Mouse (Mus musculus) small intestine, adult 2 months (tissue): Measurements from ENCODE around the gene Olfr281. TPM values are rescaled to one million over a fixed set of nuclear protein-coding genes. Genes with fewer than 3 reads are reported as not detected.
"Not testable (repeated sequence)": the region's sequence is repeated elsewhere in the genome, so short reads cannot be mapped to it uniquely, and the experiment has no call there.

Source experiments
- H3K27ac ChIP-seq: fragments of 200-500 bp; 2 replicates; pipeline ENCODE4 v1.5.1; 2012; ENCODE audit warnings: low read depth, low read length, control low read depth, inconsistent platforms; ENCODE audit not compliant: insufficient read depth
- H3K27me3 ChIP-seq: fragments of 200-500 bp; 2 replicates; pipeline ENCODE4 v1.6.1; 2012; ENCODE audit warnings: mild to moderate bottlenecking, moderate library complexity, low read length, inconsistent platforms; ENCODE audit not compliant: control insufficient read depth, insufficient read depth
- H3K36me3 ChIP-seq: fragments of 200-500 bp; 2 replicates; pipeline ENCODE4 v1.6.1; 2012; ENCODE audit warnings: mild to moderate bottlenecking, low read length, control low read depth, inconsistent platforms; ENCODE audit not compliant: control insufficient read depth, insufficient read depth
- H3K4me1 ChIP-seq: fragments of 200-500 bp; 2 replicates; pipeline ENCODE4 v1.6.1; 2012; ENCODE audit warnings: low read length, inconsistent platforms, mixed read lengths; ENCODE audit not compliant: control insufficient read depth, insufficient read depth, insufficient read length
- H3K4me3 ChIP-seq: fragments of 200-500 bp; 2 replicates; pipeline ENCODE4 v1.5.1; 2012; ENCODE audit warnings: low read depth, mild to moderate bottlenecking, control low read depth, inconsistent platforms, low read length, moderate library complexity
- CTCF ChIP-seq: fragments of 200-500 bp; IDR thresholded peaks from 2 replicates; pipeline ENCODE4 v1.5.1; 2012; ENCODE audit warnings: low read depth, mild to moderate bottlenecking, control low read depth, inconsistent platforms, low read length, moderate library complexity, mixed read lengths; ENCODE audit not compliant: insufficient replicate concordance, insufficient read length; ENCODE audit errors: extremely low read depth
- POLR2A ChIP-seq: fragments of 200-500 bp; IDR thresholded peaks from 2 replicates; pipeline ENCODE4 v1.6.1; 2012; ENCODE audit warnings: low read depth, mild to moderate bottlenecking, control low read depth, inconsistent platforms, low read length, moderate library complexity
- WGBS: fragments of 180-500 bp; shearing (Covaris S2); methylation state at CpG from one replicate; pipeline ENCODE4 v1.1.7; 2018; 5-methylcytosine and 5-hydroxymethylcytosine counted together
- polyA plus RNA-seq: library from polyadenylated mRNA; depleted of rRNA; stranded (reverse); fragments of >200 nt; gene quantifications from 2 replicates; pipeline ENCODE4 v1.2.3, GENCODE M21; 2012

Gene Olfr281
- polyA plus RNA-seq, 1 experiment, result not detected

DNA sequence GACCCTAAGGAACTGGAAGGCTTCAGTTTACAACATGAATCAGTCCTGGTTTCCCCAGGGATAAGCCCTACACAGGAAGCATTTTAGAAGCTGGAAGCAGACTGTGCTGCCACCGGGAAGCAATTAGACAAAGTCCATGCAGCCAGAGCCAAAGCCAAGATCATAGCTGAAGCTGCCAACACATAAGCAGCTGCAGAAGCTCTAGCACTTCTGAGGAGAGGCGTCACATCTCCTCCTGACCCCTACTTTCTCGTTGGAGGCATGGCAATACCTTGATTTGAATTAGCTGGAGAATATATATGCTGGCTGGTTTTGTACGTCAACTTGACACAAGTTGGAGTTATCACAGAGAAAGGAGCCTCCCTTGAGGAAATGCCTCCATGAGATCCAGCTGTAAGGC, 31.5 kb upstream of the Olfr281 start:
- no peaks in the 10 kb centered on the region for H3K27me3 ChIP-seq
- no peak overlapping the region for H3K4me3 ChIP-seq
- H3K36me3 ChIP-seq, result no peaks in the 10 kb centered on the region
- H3K4me1 ChIP-seq, result no peaks in the 10 kb centered on the region
- H3K27ac ChIP-seq, result no peak overlapping the region
- WGBS, result 26% methylated on average over 4 of the region's 4 CpGs
- no peak for TF ChIP-seq POLR2A
- TF ChIP-seq CTCF, result no peak

DNA sequence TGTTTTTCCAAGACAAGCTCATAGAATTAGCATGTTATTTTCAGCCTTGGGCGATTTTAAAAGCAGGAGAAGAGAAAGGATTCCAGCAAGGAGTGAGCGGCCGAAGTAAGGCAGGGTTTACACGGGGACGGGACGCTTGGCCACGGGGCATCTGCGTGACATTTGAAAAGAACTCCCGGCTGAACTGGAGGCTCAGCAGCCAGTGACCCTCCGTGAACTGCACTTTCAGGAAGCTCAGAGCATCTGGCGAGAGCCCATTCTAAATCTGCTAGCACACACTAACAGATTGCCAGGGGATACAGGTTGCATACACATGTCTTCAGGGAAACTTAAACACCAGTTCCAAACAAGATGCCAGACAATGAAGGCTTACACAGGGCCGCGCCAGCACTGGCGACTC, 28.1 kb upstream of the Olfr281 start:
- Histone ChIP-seq H3K27me3 (no peaks in the 10 kb centered on the region), H3K4me1 (no peaks in the 10 kb centered on the region), H3K36me3 (no peaks in the 10 kb centered on the region), H3K4me3 (no peak overlapping the region), H3K27ac (no peak overlapping the region)
- TF ChIP-seq CTCF, result no peak
- no peak for TF ChIP-seq POLR2A
- WGBS, result 65% methylated on average over 14 of the region's 14 CpGs

DNA sequence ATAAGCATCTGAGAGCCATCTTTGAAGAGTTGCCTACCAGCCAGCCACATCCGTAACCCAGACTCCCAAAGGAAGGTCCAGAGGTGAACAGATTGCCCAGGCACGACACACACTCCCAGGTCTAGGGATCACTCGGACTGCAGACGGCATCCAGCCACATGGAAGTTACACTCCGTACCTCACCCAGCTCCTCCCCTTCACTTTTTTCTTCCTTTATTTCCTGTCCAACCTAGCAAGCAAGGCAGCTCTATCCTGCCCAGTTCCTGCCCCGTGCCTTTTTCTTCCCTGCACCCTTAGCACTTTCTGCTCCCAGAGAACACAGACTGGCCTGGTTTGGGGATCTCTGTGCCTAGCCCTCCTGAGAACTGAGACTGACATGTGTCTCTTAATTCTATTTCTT, 27.6 kb upstream of the Olfr281 start:
- Histone ChIP-seq H3K36me3 (no peaks in the 10 kb centered on the region), H3K27ac (no peak overlapping the region), H3K4me1 (no peaks in the 10 kb centered on the region), H3K27me3 (no peaks in the 10 kb centered on the region), H3K4me3 (no peak overlapping the region)
- WGBS, result 15% methylated on average over 6 of the region's 6 CpGs
- TF ChIP-seq POLR2A, result no peak
- no peak for TF ChIP-seq CTCF

DNA sequence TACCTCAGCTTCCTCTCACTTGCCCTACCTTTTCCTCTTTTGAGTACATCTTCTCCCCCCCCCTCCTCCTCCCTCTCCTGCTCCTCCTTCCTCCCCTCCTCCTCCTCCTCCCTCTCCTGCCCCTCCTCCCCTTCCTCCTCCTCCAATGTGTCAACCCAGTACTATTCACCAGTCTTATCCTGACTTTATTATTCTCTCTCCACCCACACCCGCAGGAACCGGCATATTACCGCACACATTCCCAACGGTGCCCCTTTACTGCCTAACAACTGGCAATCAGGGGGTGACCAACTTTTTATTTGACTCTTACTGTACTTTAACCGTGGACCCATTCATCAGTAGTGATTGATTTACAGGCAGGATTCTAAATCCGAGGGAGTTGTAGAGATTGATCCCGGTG, 27.2 kb upstream of the Olfr281 start:
- H3K27ac ChIP-seq, result no peak overlapping the region
- no peak overlapping the region for H3K4me3 ChIP-seq
- no peaks in the 10 kb centered on the region for H3K27me3 ChIP-seq
- TF ChIP-seq CTCF, result no peak
- TF ChIP-seq POLR2A, result no peak
- no peaks in the 10 kb centered on the region for H3K36me3 ChIP-seq
- WGBS, result 34% methylated on average over 7 of the region's 7 CpGs
- H3K4me1 ChIP-seq, result no peaks in the 10 kb centered on the region

DNA sequence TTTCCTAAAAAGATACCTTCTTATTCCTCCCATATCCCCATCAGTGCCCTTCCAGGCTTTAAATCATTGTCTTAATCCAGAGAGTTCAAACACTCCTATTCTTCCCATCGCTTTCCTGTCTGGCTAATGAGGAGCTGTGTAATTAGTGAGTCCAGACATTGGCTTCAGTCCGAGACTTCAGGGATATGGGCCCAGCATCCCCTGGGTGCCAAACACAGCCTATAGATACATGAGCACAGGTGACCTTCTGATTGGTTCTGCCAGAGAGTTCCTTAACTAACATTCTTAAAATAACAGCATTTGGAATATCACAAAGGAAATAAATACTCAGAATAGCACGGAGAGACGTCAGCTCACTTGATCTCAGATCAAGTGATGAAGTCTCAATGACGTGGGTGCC, 21.5 kb upstream of the Olfr281 start, which contains the start of gene Olfr282:
Olfr282 (plus strand) TSS at position 301 of the 400 bp plus-strand sequence.
- WGBS, result 74% methylated on average over 5 of the region's 5 CpGs
- not testable (repeated sequence) for H3K4me1 ChIP-seq, H3K27me3 ChIP-seq, H3K36me3 ChIP-seq, H3K27ac ChIP-seq, H3K4me3 ChIP-seq

DNA sequence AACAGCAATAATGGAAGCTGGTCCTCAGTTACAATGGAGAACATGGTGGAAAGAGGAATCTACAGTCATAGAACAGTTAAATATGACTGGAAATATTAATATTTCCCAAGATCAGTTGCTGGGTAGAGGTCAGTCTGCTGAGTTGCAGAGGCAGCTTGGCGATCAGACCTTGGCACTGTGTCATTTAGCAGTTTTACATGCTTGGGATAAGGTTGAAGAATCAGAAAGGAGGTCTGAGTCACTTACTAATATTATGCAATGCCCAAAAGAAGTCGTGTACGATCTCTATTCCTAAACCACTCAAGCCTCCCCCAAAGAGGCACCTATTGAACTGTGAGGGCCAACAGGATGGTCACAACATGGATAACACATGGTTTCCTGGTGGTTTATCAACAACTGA, 7.8 kb upstream of the Olfr281 start:
- Histone ChIP-seq H3K4me3 (no peak overlapping the region), H3K27ac (no peak overlapping the region), H3K4me1 (no peaks in the 10 kb centered on the region), H3K27me3 (no peaks in the 10 kb centered on the region), H3K36me3 (no peaks in the 10 kb centered on the region)
- WGBS, result 74% methylated on average over 3 of the region's 3 CpGs
- TF ChIP-seq POLR2A (no peak), CTCF (no peak)

DNA sequence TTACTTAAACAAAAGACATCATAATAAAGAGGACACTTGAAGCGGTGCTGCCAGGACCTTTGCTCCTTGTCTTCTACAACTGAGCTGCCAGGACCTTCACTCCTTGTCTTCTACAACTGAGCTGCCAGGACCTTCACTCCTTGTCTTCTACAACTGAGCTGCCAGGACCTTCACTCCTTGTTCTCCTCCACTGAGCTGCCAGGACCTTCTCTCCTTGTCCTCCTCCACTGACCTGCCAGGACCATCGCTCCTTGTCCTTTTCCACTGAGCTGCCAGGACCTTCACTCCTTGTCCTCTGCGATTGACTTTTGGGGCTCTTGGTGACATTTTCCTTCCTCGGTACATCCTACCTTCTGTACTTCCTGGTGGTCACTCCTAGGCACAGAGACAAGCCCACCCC, 3.9 kb upstream of the Olfr281 start:
- H3K4me3 ChIP-seq, result no peak overlapping the region
- TF ChIP-seq CTCF, result no peak
- TF ChIP-seq POLR2A, result no peak
- no peaks in the 10 kb centered on the region for H3K27me3 ChIP-seq
- WGBS, result 62% methylated on average over 4 of the region's 4 CpGs
- H3K27ac ChIP-seq, result no peak overlapping the region
- H3K36me3 ChIP-seq, result no peaks in the 10 kb centered on the region
- H3K4me1 ChIP-seq, result no peaks in the 10 kb centered on the region

DNA sequence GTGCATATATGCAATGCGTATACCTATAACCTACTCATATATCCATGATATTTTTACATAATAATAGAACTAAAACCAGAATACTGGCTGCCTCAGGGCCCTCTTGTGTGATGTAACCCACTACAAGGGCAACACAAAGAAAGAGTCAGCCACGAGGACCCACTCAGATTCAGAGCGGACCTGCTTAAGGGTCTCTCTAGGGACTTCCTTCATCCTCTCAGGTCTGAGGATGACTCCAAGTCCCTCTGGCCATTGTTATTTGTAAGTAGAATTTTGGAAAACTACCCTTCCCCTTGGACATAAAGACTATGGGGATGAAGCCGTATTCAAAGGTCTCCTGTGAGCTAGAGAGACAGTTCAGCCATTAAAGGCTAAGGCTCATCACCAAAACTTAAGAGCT, 17.2 kb downstream of the Olfr281 start, which contains the start of gene OR5BS1P:
OR5BS1P (plus strand) TSS at position 301 of the 400 bp plus-strand sequence.
- no peak within 1 kb of the TSS for H3K4me3 ChIP-seq
- no peaks in the 10 kb centered on the region for H3K4me1 ChIP-seq
- H3K27me3 ChIP-seq, result no peaks in the 10 kb centered on the region
- 86% methylated on average over 4 of the region's 4 CpGs for WGBS
- no peaks in the 10 kb centered on the region for H3K36me3 ChIP-seq
- TF ChIP-seq CTCF (no peak), POLR2A (no peak)
- H3K27ac ChIP-seq, result no peak within 1 kb of the TSS
